Mouse (Mus musculus) layer of hippocampus, postnatal 14 days (tissue): Measurements from ENCODE around the gene Arntl. TPM values are rescaled to one million over a fixed set of nuclear protein-coding genes. Genes with fewer than 3 reads are reported as not detected.

ENCODE experiments used
- DNase-seq, 2 experiments: peaks; one replicate each; pipeline ENCODE4 v3.0.0; 2021 to 2022; ENCODE audit warnings: low spot score in 2 of 2, mixed read lengths in 1 of 2
- total RNA-seq, 2 experiments: library from RNA; stranded (reverse); gene quantifications; 2 replicates each; pipeline ENCODE4 v1.2.3; 2021

Gene Arntl
- total RNA-seq, 2 experiments from 2014 or later, result 23.5 to 28.6 TPM

DNA sequence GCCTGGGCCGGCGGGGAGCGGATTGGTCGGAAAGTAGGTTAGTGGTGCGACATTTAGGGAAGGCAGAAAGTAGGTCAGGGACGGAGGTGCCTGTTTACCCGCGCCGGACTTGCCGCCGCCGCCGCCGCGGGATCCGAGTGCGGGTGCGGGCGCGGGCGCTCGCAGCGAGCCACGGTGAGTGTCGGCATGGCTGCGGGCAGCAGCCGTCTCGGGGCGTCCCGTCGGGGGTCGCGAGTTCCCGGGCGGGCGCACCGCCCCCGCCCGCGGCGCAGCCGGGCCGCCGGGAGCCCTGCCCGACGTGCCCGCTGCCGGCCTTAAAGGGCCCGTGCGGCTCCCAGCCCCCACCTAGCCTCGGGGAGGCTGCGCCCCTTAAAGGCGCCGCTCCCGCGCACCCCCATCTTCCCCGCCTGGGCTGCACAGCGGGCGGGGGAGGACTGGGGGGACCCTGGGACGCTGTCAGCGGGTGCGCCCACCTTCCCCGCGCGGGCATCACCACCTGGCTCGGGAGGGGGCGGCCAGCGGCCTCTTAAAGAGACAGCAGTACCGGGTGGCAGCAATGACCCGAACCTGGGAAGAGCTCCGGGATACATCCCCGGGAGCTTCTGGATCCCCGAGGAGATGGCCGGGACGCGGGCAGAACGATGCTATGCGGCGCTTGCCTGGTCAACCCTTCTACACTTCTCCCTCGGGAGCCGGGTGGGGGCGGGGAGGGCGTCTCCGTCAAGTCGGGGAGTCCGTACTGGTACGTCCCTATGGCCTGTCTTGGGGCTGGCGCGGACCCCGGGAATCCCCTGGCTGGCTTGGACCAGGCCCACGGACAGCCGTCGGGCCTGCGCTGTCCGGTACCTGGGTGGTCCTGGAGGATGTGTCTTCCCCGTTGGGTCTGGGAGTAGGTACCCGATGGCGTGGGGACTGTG lies 464 bp downstream of the Arntl start:
- DNase-seq, result peak; percentile 71 to 76

DNA sequence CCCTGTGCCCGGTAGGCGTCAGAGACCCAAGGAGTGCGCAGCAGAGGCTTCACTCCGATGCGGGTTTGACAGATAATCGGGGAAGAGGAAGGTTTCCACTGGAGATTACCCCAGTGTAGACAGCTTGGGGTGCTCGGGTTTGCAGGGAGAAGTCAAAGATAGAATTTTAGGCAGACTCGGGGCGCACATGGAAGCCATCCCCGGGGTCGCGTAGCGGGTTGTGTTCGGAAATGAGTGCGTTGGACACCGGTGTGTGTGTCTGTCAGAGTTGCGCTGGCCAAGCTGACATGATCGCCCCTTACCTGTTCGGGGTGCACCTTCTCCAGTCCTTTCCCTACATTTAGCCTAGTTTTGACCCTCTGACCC lies 1.1 kb downstream of the Arntl start:
- no peak for DNase-seq

DNA sequence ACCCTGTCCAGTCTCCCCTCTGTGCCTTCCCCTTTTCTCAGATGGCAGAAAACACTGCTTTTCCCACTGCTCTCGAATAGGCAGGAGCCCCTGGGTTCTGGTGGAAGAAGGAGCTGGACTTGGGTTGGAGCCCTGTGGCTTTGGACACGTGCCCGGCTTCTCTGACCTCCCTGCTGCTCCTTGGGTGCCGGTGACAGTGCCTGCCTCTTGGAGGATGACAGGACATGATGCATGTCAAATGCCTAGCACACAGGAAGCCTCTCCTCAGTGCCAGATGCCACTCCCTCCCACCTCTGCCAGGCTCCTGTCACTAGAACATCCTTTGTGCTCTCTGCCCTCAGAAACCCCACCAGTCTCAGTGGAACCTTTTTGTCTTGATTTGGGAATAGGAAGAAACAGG lies 3.2 kb downstream of the Arntl start:
- no peak for DNase-seq

DNA sequence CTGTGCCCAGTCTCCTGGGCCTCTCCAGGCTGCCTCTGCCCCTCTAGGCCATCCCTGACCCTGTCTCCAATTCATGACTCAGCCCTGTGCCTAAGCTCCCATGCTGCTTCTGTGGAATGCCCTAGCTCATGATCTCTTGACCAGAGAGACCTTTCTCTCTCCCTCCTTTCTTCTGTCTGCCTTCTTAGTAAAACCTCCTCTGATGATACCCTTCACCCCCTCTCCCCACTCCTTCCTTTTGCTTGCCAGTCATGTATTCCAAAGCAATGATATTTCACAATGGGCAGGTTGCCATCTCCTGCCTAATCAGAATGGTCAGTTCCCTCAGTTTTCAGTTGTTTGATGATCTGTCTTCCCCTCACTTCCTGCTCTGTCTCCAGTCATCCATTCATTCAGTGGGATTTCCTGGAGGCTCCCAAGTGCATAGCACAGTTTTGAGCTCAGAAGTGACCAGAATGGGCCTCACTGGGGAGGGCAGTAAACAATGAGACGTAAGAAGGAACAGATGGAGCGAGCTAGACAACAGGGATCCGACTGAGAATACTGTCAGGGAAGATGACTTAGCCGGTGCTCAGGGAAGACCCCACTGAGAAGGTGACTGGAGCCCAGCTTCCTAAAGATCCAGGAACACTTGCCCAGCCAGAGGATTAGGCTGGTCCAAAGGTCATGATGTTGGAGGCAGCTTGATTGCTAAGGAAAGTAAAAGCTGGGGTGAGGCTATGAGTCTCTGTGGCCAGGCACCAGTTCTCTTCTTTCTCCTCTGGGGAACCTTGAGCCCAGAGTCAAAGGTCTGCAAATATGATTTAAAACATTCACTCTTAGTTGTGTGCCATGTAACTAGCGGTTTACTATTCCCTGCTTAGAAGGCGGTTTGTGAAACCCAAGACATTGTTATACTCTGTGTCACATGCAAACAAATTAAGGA lies 7.2 kb downstream of the Arntl start:
- no peak for DNase-seq

DNA sequence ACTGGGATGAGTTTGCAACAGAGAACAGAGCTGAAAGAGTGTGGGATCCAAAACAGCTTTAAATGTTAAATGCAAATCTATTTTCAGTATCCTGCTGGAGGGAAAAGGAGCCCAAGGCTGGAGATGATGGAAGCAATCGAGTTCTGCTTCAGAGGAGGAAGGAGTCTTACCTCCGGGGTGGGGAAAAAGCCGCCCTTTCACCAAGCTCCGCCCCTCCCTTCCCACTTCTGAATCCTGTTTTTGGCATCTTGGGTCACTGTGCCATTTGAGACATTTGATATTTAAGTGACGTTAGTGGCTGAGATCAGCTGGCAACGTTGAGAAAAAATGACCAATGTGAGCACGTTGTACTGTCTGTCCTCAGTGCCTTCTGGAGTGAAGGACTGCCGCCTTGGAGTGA lies 8.9 kb downstream of the Arntl start:
- DNase-seq, result no peak

DNA sequence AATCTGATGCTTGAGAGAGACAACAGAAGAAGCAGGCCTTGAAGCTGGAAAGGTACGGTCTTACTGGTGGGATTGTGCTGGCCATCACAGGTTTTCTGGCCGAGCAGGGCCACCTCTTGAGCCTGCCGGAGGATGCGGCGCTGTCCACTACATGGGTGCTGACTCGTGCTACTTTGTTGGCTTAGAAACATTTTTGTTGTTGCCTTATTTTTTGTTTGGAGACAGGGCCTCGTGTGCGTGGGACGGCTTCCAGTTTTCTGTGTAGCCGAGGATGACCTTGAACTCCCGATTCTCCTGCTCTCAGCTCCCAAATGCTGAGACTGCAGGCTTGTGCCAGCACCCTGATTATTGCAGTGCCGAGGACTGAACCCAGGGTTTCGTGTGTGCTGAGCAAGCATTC lies 12.2 kb downstream of the Arntl start:
- no peak for DNase-seq

DNA sequence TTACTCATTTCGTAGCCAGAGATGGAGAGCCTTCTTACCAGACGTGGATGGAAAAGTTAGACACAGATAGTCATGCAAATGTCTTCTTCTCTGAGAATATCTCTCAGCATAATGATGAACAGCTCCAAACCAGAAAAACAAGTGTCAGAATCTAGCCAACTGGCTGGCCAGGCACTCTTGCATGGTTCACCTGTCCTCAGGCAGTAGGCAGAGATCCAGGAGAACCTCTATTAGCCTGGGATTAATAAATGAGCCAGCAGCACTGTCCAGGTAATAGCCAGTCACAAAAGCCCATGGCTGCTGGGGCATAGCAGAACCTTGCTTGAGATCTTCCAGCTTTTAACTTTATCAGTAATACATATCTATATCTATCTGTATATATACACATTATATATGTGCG lies 12.6 kb downstream of the Arntl start:
- DNase-seq, result no peak

DNA sequence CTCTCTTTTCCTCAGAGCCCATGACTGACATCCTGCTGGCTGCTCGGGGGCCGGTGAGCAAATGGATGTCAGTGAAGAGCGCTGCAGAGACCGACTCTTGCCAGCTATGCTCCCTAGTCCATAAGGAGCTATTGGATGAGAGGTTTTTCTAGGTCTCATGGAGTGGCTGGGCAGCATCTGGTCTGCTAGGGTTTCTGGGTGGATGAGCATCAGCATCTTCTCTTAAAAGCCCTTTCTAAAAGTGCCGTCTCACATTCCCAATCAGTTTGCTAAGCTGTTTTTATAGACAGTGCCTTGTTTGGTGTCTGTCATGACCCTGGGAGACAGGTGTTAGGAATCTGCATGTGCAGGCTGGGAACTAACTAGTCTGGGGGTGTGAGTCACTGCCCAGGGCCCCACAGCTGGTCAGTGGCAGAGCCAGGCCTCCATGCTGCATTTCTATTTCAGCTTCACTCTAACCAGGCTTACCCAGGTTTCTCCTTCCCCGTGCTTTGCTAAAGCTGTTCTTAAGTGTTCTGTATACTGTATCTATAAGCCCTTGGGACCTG lies 13.5 kb downstream of the Arntl start:
- DNase-seq, result no peak

DNA sequence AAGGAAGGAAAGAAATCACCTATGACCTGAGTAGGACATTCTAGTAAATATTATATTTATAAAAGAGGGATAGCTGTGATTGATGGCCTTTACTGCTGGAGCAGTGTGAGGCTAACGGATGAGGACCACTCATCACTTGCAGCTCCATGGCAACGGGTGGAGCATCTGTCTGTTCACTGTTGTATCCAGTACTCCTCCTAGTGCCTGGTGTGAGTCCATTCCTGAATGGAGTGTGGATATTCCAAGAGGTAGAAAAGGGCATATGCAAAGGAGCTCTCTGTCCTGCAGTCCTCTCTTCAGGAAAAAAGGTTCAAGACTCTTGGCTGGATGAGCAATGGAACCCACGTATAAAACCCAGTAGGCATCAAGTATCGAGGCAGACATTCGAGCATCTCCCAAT lies 15.6 kb downstream of the Arntl start:
- no peak for DNase-seq

DNA sequence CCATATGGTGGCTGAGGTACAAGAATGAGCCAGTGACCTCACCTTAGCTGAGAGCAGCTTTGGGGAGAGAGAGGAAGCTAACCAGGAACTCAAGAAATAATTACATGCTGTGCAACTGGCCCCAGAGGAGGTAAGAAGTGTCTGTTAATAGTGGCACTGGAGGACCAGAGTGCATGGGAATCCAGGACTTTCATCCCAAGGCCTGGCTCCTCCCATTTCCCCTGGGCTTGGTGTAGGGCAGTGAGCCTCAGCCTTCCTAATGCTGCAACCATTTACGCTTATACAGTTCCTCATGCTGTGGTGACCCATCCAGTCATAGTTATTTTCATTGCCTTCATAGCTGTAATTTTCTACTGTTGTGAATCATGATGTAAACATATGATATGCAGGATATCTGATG lies 17.4 kb downstream of the Arntl start:
- no peak for DNase-seq

DNA sequence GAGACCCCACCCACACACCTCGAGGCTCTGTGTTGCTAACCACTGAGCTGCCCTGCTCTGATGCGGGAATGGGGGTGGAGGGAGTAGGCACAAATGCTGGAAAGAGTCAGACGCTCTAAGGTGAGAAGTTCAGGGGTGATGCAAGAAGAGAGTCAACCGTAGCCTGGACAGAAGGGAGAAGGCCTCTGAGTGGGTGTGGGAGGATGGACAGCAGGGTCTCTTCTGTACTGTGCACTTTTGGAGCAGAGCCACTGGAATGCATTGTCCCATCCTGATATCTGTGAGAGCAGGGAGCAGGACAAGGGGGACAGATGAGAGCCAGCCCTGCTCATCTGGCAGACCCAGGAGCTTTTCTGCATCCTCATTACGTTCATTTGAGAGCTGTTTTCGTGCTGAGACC lies 21.2 kb downstream of the Arntl start:
- no peak for DNase-seq

DNA sequence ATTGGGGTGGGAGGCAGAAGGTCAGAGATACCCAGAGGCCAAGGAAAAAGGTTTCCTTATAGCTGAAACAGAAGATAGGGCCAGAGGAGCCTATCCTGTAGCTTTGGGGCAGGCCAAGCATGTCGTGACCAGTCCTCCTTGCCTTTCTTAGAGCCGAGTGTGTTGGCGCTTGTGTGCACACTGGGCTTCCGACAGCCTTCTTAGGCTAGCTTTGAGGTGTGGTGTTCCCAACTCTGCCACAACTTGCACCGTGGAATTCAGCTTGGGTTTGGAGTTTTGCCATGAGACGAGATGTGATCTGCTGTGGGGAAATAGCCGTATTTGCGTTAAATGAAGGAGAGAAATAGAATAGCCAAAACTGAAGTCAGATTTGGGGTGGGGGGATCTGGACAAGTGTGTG lies 28.9 kb downstream of the Arntl start:
- DNase-seq, result no peak

DNA sequence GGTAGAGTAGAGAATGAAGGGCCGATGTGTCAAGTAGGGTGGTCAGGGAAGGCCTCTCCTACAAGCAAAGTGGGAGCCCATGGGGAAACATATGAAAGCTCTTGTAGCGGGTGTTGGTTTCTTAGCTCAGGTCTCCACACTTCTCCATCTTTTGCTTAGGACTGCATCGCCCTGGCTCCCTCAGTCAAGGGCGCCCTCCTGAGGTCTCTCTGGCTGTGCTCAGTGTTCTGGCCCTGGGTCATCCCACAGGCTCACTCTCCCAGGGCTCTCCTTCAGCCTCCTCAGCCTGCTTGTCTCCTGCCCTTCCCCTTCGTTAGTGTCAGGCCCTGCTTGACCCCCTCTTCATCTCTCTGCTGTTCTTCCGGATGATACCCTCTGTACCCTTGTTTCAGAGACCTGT lies 31.1 kb downstream of the Arntl start:
- no peak for DNase-seq

DNA sequence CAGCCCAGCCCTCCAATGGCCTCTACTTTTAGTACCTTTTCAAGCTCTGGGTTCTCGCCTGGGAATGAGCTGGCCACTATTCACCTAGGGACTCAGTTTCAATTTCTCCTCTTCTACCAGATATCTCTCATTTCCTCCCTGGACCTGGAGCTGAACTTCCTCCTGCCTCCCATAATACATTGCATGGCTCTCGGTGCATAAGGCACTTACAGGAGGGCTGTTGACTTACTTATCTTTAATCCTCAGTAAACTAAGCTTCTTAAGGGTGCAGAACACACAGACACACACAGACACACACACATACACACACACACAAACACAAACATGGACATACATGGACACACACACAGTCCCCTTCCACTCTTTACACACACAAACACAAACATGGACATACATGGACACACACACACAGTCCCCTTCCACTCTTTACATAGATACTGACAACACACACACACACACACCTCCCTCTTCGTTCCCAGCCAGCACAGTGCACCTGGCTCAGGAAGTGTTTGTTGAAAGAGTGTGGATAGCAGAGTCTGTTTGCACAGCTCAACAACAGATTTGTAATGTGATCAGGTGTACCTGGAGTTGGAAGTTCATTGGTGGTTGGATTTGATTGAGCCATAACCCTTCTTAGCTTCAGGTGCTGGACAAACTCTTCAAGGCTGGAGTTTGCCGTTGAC lies 32.3 kb downstream of the Arntl start:
- no peak for DNase-seq

DNA sequence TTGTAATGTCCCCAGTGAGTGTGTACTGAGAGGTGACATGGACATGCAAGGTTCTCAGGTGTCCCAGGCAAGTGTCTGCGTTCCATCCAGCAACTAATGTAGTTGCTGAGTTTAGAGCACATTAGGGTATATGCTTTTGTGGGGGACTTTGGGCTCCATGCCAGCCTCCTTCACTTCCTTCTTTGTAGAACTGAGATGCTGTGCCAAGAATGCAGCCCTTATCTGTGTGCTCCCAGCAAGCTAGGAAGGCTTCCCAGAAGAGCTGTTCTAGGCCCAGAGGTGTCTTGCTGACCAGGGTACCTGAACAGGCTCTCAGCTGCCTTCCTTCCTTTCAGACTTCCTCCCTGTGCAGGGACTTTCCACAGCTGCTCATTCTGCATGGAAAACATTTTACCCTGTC lies 33.2 kb downstream of the Arntl start:
- DNase-seq, result no peak

DNA sequence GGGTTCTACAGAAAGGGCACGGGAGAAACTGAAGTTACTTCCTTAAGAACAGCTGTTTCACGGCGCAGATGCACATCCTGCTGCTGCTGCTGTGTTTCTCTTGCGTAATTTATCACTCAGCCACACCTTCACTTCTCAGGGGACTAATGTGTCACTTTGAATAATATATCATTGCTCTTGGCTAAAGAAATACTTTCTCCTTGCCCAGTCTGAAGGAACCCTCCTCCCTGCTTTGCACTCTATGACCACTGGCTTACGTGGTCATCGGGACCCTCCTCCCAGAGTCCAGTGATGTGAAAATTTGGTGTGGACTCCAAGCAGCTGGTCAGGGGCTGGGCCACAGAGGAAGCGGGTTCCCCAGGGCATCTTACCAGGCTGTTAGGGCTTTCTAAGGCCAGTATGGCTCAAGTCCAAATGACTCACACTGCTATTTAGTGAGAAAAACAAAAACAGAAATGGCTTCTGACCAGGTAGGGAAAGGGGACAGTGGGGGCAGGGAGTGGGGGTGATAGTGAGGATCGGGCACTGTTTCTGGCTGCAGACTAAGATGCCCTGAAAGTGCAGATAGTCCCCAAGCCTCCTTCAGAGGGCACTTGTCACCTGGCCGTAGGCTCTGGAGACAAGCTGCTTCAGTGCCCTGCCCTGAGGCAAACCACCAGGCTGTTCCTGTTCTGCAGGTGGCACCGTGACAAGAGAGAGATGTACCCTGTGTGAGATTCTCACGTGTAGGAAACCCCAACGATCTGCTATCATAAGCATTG lies 34.8 kb downstream of the Arntl start:
- DNase-seq, result no peak

DNA sequence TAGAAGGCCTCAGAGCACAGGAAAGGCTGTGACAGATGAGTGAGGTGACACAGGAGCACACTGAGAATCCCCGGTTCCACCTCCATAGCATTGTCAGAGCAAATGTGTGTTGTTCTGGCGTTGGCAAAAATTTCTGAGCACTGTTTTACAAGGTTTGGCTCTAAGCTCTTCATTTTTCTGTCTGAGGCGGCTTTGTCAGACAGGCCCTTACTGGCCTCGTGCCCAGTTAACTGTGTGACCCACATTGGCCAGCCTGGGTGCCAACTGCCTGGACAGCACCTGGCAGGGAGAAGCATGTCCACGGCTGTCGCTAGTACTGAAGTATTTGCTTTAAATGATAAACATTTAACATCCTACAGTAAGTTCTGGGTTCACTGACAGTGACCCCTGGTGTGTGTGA lies 35.4 kb downstream of the Arntl start:
- peak in 1 of 2 experiments; percentile 37 for DNase-seq

DNA sequence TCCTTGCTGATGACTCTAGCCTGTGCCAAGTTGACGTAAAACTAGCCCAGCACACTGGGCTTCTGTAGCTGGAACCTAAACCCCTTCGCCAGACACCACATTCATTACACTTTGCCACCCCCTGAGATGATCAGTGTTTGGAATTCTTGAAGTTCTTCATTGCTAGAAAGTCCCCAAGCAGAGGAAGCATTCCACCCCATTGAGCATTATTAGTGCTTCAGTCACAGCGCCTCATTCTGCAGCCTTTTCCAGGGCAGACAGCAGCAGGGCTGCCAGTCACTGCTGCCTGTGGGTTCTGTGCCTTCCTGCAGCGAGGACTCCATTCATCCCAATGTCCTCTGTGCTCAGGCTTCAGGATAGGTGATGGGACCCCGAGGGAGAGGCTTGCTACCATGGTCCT lies 37.9 kb downstream of the Arntl start:
- no peak for DNase-seq

DNA sequence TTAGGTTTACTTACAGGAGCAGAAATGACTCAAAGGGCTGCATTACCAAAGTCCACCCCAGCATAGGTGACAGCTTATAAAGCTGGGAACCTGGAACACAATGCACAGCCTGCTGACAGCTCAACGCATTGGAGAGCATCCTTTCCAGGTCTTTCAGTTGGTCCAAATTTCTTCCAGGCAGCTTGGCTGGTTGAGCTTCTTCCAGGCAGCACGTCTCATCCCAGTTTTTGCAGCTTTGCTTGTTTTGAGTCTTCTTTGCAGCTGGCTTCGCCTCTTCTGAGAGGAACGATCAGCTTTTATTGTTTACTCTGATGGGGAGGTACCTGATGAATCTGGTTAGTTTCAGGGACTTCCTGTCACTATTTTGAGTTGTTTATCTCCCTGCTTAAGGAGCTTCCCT lies 39.2 kb downstream of the Arntl start:
- DNase-seq, result no peak

DNA sequence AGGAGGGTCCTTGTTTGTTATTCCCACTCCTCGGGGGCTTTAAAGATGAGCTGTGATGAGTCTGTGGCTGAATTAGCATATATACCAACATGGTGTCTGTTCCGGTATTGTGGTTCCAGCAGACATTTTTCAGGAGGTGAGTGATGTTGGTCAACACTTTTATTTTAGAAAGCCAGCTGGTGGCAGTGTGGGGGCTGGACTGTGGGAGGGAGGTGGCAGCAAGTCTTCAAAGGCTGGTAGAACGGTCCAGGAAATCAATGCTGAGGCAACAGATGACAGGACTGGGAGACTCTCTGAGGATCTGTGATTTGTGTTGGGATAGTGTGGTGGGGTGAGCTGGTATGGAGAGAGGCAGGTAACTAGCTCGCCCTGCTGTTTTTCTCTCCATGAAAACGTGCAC lies 39.9 kb downstream of the Arntl start:
- DNase-seq, result no peak
